Mouse (Mus musculus) MEL (cell line): ENCODE measurements around the gene Slc41a2. TPM values are rescaled to one million over a fixed set of nuclear protein-coding genes. Genes with fewer than 3 reads are reported as not detected.

Experiments used
- DNase-seq: peaks from one replicate; pipeline ENCODE4 v3.0.0; 2011; ENCODE audit warnings: low read depth, low spot score
- H3K27ac ChIP-seq: 2 replicates; pipeline ENCODE4 v1.5.1; 2012; ENCODE audit warnings: low read depth, mild to moderate bottlenecking, control low read depth, low read length, moderate library complexity; ENCODE audit not compliant: control insufficient read depth
- H3K27me3 ChIP-seq, 2 experiments: fragments of 150-350 bp in 1 of 2; sonication (generic) in 1 of 2; 2 replicates each; pipeline ENCODE4 v1.6.1; 2012; ENCODE audit warnings: low read length in 2 of 2, mild to moderate bottlenecking in 2 of 2, improper control_type of control experiment in 1 of 2, moderate library complexity in 1 of 2; ENCODE audit not compliant: insufficient read depth in 2 of 2, control insufficient read depth in 1 of 2
- H3K36me3 ChIP-seq, 2 experiments: 2 replicates each; pipeline ENCODE4 v1.6.1; 2012 to 2014; ENCODE audit warnings: low read length in 2 of 2, improper control_type of control experiment in 1 of 2, inconsistent platforms in 1 of 2, mild to moderate bottlenecking in 1 of 2; ENCODE audit not compliant: insufficient read depth in 2 of 2, control insufficient read depth in 1 of 2
- H3K4me1 ChIP-seq, 2 experiments: fragments of 150-350 bp in 1 of 2; sonication (generic) in 1 of 2; 2 replicates each; pipeline ENCODE4 v1.6.1; 2012; ENCODE audit warnings: low read length in 2 of 2, improper control_type of control experiment in 1 of 2, mild to moderate bottlenecking in 1 of 2; ENCODE audit not compliant: insufficient read depth in 2 of 2, control insufficient read depth in 1 of 2
- H3K4me3 ChIP-seq, 2 experiments: fragments of 150-350 bp in 1 of 2; sonication (generic) in 1 of 2; 2 replicates each; pipeline ENCODE4 v1.5.1; 2012; ENCODE audit warnings: low read depth in 2 of 2, low read length in 2 of 2, mild to moderate bottlenecking in 2 of 2, moderate library complexity in 2 of 2, control low read depth in 1 of 2, improper control_type of control experiment in 1 of 2; ENCODE audit not compliant: control insufficient read depth in 1 of 2, insufficient read depth in 1 of 2
- H3K79me2 ChIP-seq: 2 replicates; pipeline ENCODE4 v1.6.1; 2012; ENCODE audit warnings: mild to moderate bottlenecking, low read length, moderate library complexity; ENCODE audit not compliant: control insufficient read depth, poor library complexity, insufficient read depth
- H3K9ac ChIP-seq: 2 replicates; pipeline ENCODE4 v1.6.1; 2012; ENCODE audit warnings: low read depth, mild to moderate bottlenecking, control low read depth, low read length, moderate library complexity; ENCODE audit not compliant: control insufficient read depth, poor library complexity, severe bottlenecking
- H3K9me3 ChIP-seq: fragments of 150-350 bp; sonication (generic); replicated peaks from 2 replicates; pipeline ENCODE4 v1.6.1; 2012; ENCODE audit warnings: mild to moderate bottlenecking, low read length, improper control_type of control experiment, moderate library complexity; ENCODE audit not compliant: insufficient read depth
- BHLHE40 ChIP-seq: IDR thresholded peaks from 2 replicates; pipeline ENCODE4 v1.6.1; 2012; ENCODE audit warnings: low read depth, mild to moderate bottlenecking, inconsistent platforms, low read length, improper control_type of control experiment, borderline replicate concordance
- CHD2 ChIP-seq: IDR thresholded peaks from 2 replicates; pipeline ENCODE4 v1.6.1; 2011; ENCODE audit warnings: low read length, improper control_type of control experiment
- CTCF ChIP-seq, 3 experiments: IDR thresholded peaks in 2 of 3; conservative IDR thresholded peaks in 1 of 3; 2 replicates each; pipeline ENCODE4 v1.5.1; 2011 to 2012; ENCODE audit warnings: low read length in 3 of 3, low read depth in 2 of 3, mild to moderate bottlenecking in 2 of 3, improper control_type of control experiment in 1 of 3, inconsistent platforms in 1 of 3, mixed read lengths in 1 of 3, moderate library complexity in 1 of 3; ENCODE audit not compliant: control insufficient read depth in 1 of 3, insufficient read depth in 1 of 3, poor library complexity in 1 of 3, severe bottlenecking in 1 of 3
- E2F4 ChIP-seq: IDR thresholded peaks from 2 replicates; pipeline ENCODE4 v1.6.1; 2011; ENCODE audit warnings: low read depth, low read length, improper control_type of control experiment, borderline replicate concordance
- ELF1 ChIP-seq: IDR thresholded peaks from 2 replicates; pipeline ENCODE4 v1.6.1; 2014; ENCODE audit warnings: low read depth, mild to moderate bottlenecking, inconsistent platforms, low read length, improper control_type of control experiment, moderate library complexity
- EP300 ChIP-seq, 2 experiments: IDR thresholded peaks; 2 replicates each; pipeline ENCODE4 v1.6.1; 2011; ENCODE audit warnings: improper control_type of control experiment in 2 of 2, low read length in 2 of 2, low read depth in 1 of 2, mild to moderate bottlenecking in 1 of 2
- ETS1 ChIP-seq: IDR thresholded peaks from 2 replicates; pipeline ENCODE4 v1.6.1; 2012; ENCODE audit warnings: low read depth, mild to moderate bottlenecking, inconsistent platforms, low read length, improper control_type of control experiment, moderate library complexity
- GABPA ChIP-seq: IDR thresholded peaks from 2 replicates; pipeline ENCODE4 v1.6.1; 2012; ENCODE audit warnings: low read depth, mild to moderate bottlenecking, inconsistent platforms, low read length, improper control_type of control experiment, moderate library complexity
- HCFC1 ChIP-seq: IDR thresholded peaks from 2 replicates; pipeline ENCODE4 v1.6.1; 2012; ENCODE audit warnings: low read depth, mild to moderate bottlenecking, inconsistent platforms, low read length, improper control_type of control experiment, moderate library complexity
- JUND ChIP-seq: IDR thresholded peaks from 2 replicates; pipeline ENCODE4 v1.6.1; 2011; ENCODE audit warnings: low read depth, mild to moderate bottlenecking, improper control_type of control experiment, low read length
- MAFK ChIP-seq: IDR thresholded peaks from 2 replicates; pipeline ENCODE4 v1.6.1; 2011; ENCODE audit warnings: low read depth, mild to moderate bottlenecking, low read length, improper control_type of control experiment, borderline replicate concordance
- MAX ChIP-seq: IDR thresholded peaks from 2 replicates; pipeline ENCODE4 v1.6.1; 2011; ENCODE audit warnings: low read length, improper control_type of control experiment
- MAZ ChIP-seq: IDR thresholded peaks from 2 replicates; pipeline ENCODE4 v1.6.1; 2012; ENCODE audit warnings: low read depth, mild to moderate bottlenecking, inconsistent platforms, low read length, improper control_type of control experiment
- MEF2A ChIP-seq: IDR thresholded peaks from 2 replicates; pipeline ENCODE4 v1.6.1; 2014; ENCODE audit warnings: low read depth, mild to moderate bottlenecking, inconsistent platforms, low read length, improper control_type of control experiment; ENCODE audit not compliant: poor library complexity, insufficient replicate concordance, severe bottlenecking; ENCODE audit errors: extremely low read depth
- MXI1 ChIP-seq: IDR thresholded peaks from 2 replicates; pipeline ENCODE4 v1.6.1; 2011; ENCODE audit warnings: mild to moderate bottlenecking, low read depth, low read length, improper control_type of control experiment
- MYC ChIP-seq: IDR thresholded peaks from 2 replicates; pipeline ENCODE4 v1.6.1; 2011; ENCODE audit warnings: low read depth, mild to moderate bottlenecking, low read length, improper control_type of control experiment, moderate library complexity
- NRF1 ChIP-seq: IDR thresholded peaks from 2 replicates; pipeline ENCODE4 v1.6.1; 2014; ENCODE audit warnings: low read depth, mild to moderate bottlenecking, inconsistent platforms, low read length, improper control_type of control experiment, moderate library complexity; ENCODE audit not compliant: poor library complexity, insufficient read depth, severe bottlenecking
- POLR2A ChIP-seq, 2 experiments: IDR thresholded peaks; 2 replicates each; pipeline ENCODE4 v1.6.1; 2011 to 2012; ENCODE audit warnings: low read length in 2 of 2, mild to moderate bottlenecking in 2 of 2, control low read depth in 1 of 2, improper control_type of control experiment in 1 of 2, low read depth in 1 of 2, moderate library complexity in 1 of 2; ENCODE audit not compliant: control insufficient read depth in 1 of 2, insufficient read depth in 1 of 2, poor library complexity in 1 of 2
- POLR2AphosphoS2 ChIP-seq: IDR thresholded peaks from 2 replicates; pipeline ENCODE4 v1.6.1; 2011; ENCODE audit warnings: low read length, improper control_type of control experiment
- POLR2AphosphoS5 ChIP-seq: IDR thresholded peaks from 2 replicates; pipeline ENCODE4 v1.6.1; 2012; ENCODE audit warnings: low read depth, borderline replicate concordance, mild to moderate bottlenecking, inconsistent platforms, low read length, moderate library complexity, mixed read lengths
- RAD21 ChIP-seq: IDR thresholded peaks from 2 replicates; pipeline ENCODE4 v1.6.1; 2011; ENCODE audit warnings: mild to moderate bottlenecking, low read depth, low read length, improper control_type of control experiment
- RCOR1 ChIP-seq: IDR thresholded peaks from 2 replicates; pipeline ENCODE4 v1.6.1; 2012; ENCODE audit warnings: low read depth, mild to moderate bottlenecking, inconsistent platforms, low read length, improper control_type of control experiment
- SIN3A ChIP-seq: IDR thresholded peaks from 2 replicates; pipeline ENCODE4 v1.6.1; 2012; ENCODE audit warnings: low read length, improper control_type of control experiment, inconsistent platforms
- SMC3 ChIP-seq: IDR thresholded peaks from 2 replicates; pipeline ENCODE4 v1.6.1; 2011; ENCODE audit warnings: low read depth, low read length, improper control_type of control experiment
- TAL1 ChIP-seq: IDR thresholded peaks from 2 replicates; pipeline ENCODE4 v1.6.1; 2012; ENCODE audit warnings: mild to moderate bottlenecking, inconsistent platforms, low read length, moderate library complexity, mixed read lengths
- TBP ChIP-seq: IDR thresholded peaks from 2 replicates; pipeline ENCODE4 v1.8.0; 2011; ENCODE audit warnings: low read depth, low read length, improper control_type of control experiment
- TCF12 ChIP-seq: IDR thresholded peaks from 2 replicates; pipeline ENCODE4 v1.6.1; 2014; ENCODE audit warnings: low read depth, mild to moderate bottlenecking, inconsistent platforms, low read length, improper control_type of control experiment, moderate library complexity
- UBTF ChIP-seq: IDR thresholded peaks from 2 replicates; pipeline ENCODE4 v1.6.1; 2012; ENCODE audit warnings: low read depth, mild to moderate bottlenecking, inconsistent platforms, low read length, improper control_type of control experiment, moderate library complexity, borderline replicate concordance; ENCODE audit not compliant: insufficient read depth
- USF1 ChIP-seq: IDR thresholded peaks from 2 replicates; pipeline ENCODE4 v1.6.1; 2014; ENCODE audit warnings: low read depth, mild to moderate bottlenecking, inconsistent platforms, low read length, improper control_type of control experiment, moderate library complexity
- USF2 ChIP-seq, 2 experiments: IDR thresholded peaks; 2 replicates each; pipeline ENCODE4 v1.6.1; 2011 to 2012; ENCODE audit warnings: improper control_type of control experiment in 2 of 2, low read length in 2 of 2, borderline replicate concordance in 1 of 2, inconsistent platforms in 1 of 2, low read depth in 1 of 2, mild to moderate bottlenecking in 1 of 2; ENCODE audit not compliant: insufficient read depth in 1 of 2
- ZC3H11A ChIP-seq: IDR thresholded peaks from 2 replicates; pipeline ENCODE4 v1.6.1; 2012; ENCODE audit warnings: low read depth, mild to moderate bottlenecking, inconsistent platforms, low read length, improper control_type of control experiment
- ZKSCAN1 ChIP-seq: IDR thresholded peaks from 2 replicates; pipeline ENCODE4 v1.6.1; 2012; ENCODE audit warnings: low read depth, mild to moderate bottlenecking, inconsistent platforms, low read length, improper control_type of control experiment, moderate library complexity
- ZMIZ1 ChIP-seq: IDR thresholded peaks from 2 replicates; pipeline ENCODE4 v1.6.1; 2012; ENCODE audit warnings: low read depth, mild to moderate bottlenecking, inconsistent platforms, low read length, improper control_type of control experiment, moderate library complexity
- ZNF384 ChIP-seq: IDR thresholded peaks from 2 replicates; pipeline ENCODE4 v1.6.1; 2012; ENCODE audit warnings: low read depth, mild to moderate bottlenecking, inconsistent platforms, low read length, improper control_type of control experiment
- polyA plus RNA-seq, 2 experiments: library from polyadenylated mRNA; stranded (reverse) in 1 of 2; unstranded in 1 of 2; fragments of >175 nt in 1 of 2; fragments of >200 nt in 1 of 2; gene quantifications; 2 replicates each; pipeline versions ENCODE4 v1.2.1 to v1.2.4; 2012; ENCODE audit warnings: low replicate concordance in 2 of 2, low read depth in 1 of 2; ENCODE audit not compliant: insufficient read length in 2 of 2, insufficient read depth in 1 of 2, missing spikeins in 1 of 2
- total RNA-seq: library from RNA; depleted of rRNA; stranded (reverse); fragments of 300-350 nt; gene quantifications from 2 replicates; pipeline ENCODE4 v1.2.3, GENCODE M21; 2012

Slc41a2 gene
- total and polyA plus RNA-seq, 3 experiments: not detected

DNA sequence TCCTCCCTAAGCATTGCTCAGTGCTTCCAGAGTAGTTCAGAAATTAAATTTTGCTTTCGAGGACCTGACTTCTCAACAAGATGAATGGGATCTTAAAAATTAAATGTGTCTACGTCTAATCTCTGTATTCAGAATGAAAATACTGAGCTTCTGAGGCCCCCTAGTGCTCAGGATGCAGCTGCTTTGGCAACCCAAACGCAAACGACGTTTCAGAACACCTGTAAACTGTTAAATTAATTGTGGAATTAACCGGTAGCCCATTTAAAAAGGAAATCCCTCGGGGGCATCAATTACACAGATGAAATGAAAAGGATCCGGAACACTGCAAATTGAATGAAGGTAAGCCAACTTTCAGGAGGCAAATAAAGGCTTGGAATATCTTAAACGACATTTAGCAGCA is 42.9 kb downstream of the Slc41a2 start:
- no peak for DNase-seq

GRCm38 (mm10) chr10:83293352-83293751 is 44.3 kb downstream of the Slc41a2 start:
- Histone ChIP-seq H3K79me2 (no peaks in the 10 kb centered on the region), H3K9ac (no peak overlapping the region), H3K4me3 (no peak overlapping the region), H3K4me1 (no peaks in the 10 kb centered on the region), H3K9me3 (no peaks in the 10 kb centered on the region), H3K27me3 (no peaks in the 10 kb centered on the region), H3K27ac (no peak overlapping the region), H3K36me3 (peaks cover 0 to 5% of the 10 kb centered on the region in 2 experiments; a peak in 2 of 4 replicates)
- no peak for DNase-seq
- TF ChIP-seq CHD2 (no peak), GABPA (no peak), SIN3A (no peak), TCF12 (no peak), MAZ (no peak), E2F4 (no peak), USF1 (no peak), MYC (no peak)

More for the DNA sequence above, 42.9 kb downstream of the Slc41a2 start:
- H3K4me3 ChIP-seq: no peak overlapping the region
- H3K27ac ChIP-seq: no peak overlapping the region
- H3K27me3 ChIP-seq: no peaks in the 10 kb centered on the region
- peaks cover 0 to 3% of the 10 kb centered on the region in 2 experiments; a peak in 1 of 4 replicates for H3K4me1 ChIP-seq
- H3K79me2 ChIP-seq: no peaks in the 10 kb centered on the region
- peaks cover 0 to 5% of the 10 kb centered on the region in 2 experiments; a peak in 2 of 4 replicates for H3K36me3 ChIP-seq
- TF ChIP-seq CHD2 (no peak), ETS1 (no peak), MAZ (no peak), MAX (no peak), MEF2A (no peak), TBP (no peak), USF2 (IDR thresholded peaks at IDR 0.05; ENCODE audit: borderline replicate concordance in 1 of 2, insufficient read depth in 1 of 2, low read depth in 1 of 2, low read length in 2 of 2) (no peak), ZC3H11A (peak; percentile 16; the same call in 1 of the 2 replicates), SMC3 (peak; percentile 36), GABPA (no peak), MAFK (no peak), RCOR1 (no peak), JUND (no peak), ELF1 (no peak), ZKSCAN1 (no peak), RAD21 (peak; percentile 42), SIN3A (no peak), USF1 (no peak), UBTF (no peak), EP300 (IDR thresholded peaks at IDR 0.05; ENCODE audit: low read depth in 1 of 2, low read length in 2 of 2) (no peak), TAL1 (no peak), ZMIZ1 (no peak), POLR2AphosphoS2 (no peak), POLR2A (IDR thresholded peaks at IDR 0.05; ENCODE audit: control insufficient read depth in 1 of 2, insufficient read depth in 1 of 2, low read depth in 1 of 2, low read length in 2 of 2, poor library complexity in 1 of 2) (no peak), TCF12 (no peak), NRF1 (no peak), POLR2AphosphoS5 (no peak), BHLHE40 (no peak), MYC (no peak), CTCF (IDR thresholded peaks at IDR 0.05 in 2 of 3, conservative IDR thresholded peaks at IDR 0.05 in 1 of 3; ENCODE audit: control insufficient read depth in 1 of 3, insufficient read depth in 1 of 3, low read depth in 2 of 3, low read length in 3 of 3, poor library complexity in 1 of 3, severe bottlenecking in 1 of 3) (peak in 2 of 3 experiments; percentile 27 to 28; a peak in 3 of 6 replicates), HCFC1 (no peak), ZNF384 (no peak), MXI1 (no peak)
- no peak overlapping the region for H3K9ac ChIP-seq
- H3K9me3 ChIP-seq: no peaks in the 10 kb centered on the region
